Mouse (Mus musculus) brown adipose tissue, adult 24 weeks (tissue): ENCODE results near the gene Ppp1r9b. TPM values are rescaled to one million over a fixed set of nuclear protein-coding genes. Genes with fewer than 3 reads are reported as not detected.

Source experiments
- H3K27ac ChIP-seq: fragments of 200-500 bp; replicated peaks from 2 replicates; pipeline ENCODE4 v1.5.1; 2012; ENCODE audit warnings: low read depth, mild to moderate bottlenecking, low read length
- H3K4me1 ChIP-seq: fragments of 200-500 bp; 2 replicates; pipeline ENCODE4 v1.6.1; 2012; ENCODE audit warnings: low read length, mixed read lengths; ENCODE audit not compliant: control insufficient read depth, insufficient read depth, insufficient read length
- H3K4me3 ChIP-seq: fragments of 200-500 bp; 2 replicates; pipeline ENCODE4 v1.5.1; 2012; ENCODE audit warnings: low read depth, mild to moderate bottlenecking, low read length, moderate library complexity; ENCODE audit not compliant: insufficient read depth
- polyA plus RNA-seq: library from polyadenylated mRNA; stranded (reverse); fragments of >200 nt; gene quantifications from 2 replicates; pipeline ENCODE4 v1.2.4, GENCODE M21; 2012; ENCODE audit not compliant: missing spikeins, insufficient read depth, insufficient read length

Ppp1r9b gene
- polyA plus RNA-seq, 1 experiment, result 83.5 TPM

DNA sequence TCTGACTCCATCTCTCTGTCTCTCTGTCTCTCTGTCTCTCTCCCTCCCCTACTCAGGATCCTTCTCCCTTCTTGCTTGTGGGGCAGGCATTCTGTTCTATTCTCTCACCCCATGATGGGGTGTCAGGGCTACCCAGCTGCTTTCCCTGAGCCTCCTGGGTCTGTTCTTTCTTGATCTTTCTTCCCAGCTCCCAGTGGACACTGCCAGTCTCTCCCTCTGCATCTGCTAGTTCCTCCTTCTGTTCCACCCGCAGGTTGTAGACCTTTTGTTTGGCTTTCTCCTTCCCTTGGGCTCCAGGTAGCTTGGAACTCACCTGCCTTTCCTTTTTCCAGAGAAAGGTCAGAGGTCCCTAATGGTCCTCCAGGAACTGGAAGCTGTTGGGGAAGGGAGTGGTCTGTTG, 20.6 kb downstream of the Ppp1r9b start:
- peaks cover 10% of the 10 kb centered on the region; the same call in 1 of the 2 replicates for H3K4me1 ChIP-seq
- H3K27ac ChIP-seq, result no peak overlapping the region
- no peak overlapping the region for H3K4me3 ChIP-seq

DNA sequence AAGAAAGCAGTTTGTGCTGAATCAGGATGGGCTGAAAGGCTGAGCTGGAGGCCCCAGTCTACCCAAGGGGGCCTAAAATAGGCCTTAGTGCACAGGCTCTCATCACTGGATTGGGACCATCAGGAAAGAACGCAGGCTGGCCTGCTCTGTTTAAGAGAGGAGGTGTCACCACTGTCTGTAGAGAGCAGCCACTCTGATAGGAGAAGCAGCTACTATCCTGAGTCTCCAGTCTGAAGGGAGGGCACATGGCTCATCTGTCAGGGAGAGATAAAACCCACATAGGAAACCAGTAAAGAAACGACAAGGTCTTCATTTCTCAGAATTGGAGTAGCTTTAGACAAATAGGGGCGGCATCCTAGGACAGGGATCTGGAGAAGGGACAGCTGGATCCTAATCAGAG, 21.2 kb downstream of the Ppp1r9b start:
- H3K4me3 ChIP-seq, result no peak overlapping the region
- no peak overlapping the region for H3K27ac ChIP-seq

DNA sequence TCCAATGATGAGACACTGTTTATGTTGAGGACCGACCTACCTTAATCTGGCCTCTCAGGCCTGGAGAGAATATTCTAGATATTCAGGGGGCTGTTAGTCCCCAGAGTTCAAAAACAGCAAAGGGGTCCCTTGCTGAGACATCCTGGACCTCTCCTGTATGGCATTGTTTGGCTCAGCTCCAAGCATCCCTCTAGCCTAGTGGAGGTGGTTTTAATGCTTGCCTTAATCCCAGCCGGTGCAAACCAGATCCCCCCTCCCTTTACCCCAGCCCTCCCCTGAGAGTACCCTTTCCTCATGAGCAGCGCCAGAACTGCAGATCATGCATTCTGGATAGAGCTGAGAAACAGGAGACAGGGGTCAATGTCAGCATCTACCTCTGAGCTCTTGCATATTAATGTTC, 21.7 kb downstream of the Ppp1r9b start:
- H3K27ac ChIP-seq, result no peak overlapping the region
- no peak overlapping the region for H3K4me3 ChIP-seq
- peaks cover 7% of the 10 kb centered on the region; the same call in 1 of the 2 replicates for H3K4me1 ChIP-seq

More for the DNA sequence above, 21.2 kb downstream of the Ppp1r9b start:
- H3K4me1 ChIP-seq, result peaks cover 7% of the 10 kb centered on the region; the same call in 1 of the 2 replicates

DNA sequence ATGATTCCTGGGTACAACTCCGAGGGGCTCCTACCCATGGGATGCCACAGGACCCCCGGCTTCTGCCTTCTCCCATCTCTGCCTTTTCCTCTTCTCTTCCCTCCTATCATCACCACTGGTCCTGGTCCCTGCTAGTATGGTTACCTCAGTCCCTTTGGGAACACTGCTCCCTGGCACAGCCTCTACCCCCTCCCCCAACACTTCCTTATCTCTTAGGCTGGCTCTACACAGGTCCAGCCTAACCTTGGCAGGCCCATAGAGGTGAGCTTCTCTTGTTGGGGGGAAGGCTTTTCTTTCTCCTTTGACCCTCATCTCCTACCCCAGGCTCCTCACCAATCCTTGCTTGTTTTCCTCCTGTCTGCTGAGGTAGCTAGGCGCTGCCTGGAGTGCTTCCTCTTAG, 24.6 kb downstream of the Ppp1r9b start:
- H3K4me3 ChIP-seq, result no peak overlapping the region
- no peaks in the 10 kb centered on the region for H3K4me1 ChIP-seq
- no peak overlapping the region for H3K27ac ChIP-seq

DNA sequence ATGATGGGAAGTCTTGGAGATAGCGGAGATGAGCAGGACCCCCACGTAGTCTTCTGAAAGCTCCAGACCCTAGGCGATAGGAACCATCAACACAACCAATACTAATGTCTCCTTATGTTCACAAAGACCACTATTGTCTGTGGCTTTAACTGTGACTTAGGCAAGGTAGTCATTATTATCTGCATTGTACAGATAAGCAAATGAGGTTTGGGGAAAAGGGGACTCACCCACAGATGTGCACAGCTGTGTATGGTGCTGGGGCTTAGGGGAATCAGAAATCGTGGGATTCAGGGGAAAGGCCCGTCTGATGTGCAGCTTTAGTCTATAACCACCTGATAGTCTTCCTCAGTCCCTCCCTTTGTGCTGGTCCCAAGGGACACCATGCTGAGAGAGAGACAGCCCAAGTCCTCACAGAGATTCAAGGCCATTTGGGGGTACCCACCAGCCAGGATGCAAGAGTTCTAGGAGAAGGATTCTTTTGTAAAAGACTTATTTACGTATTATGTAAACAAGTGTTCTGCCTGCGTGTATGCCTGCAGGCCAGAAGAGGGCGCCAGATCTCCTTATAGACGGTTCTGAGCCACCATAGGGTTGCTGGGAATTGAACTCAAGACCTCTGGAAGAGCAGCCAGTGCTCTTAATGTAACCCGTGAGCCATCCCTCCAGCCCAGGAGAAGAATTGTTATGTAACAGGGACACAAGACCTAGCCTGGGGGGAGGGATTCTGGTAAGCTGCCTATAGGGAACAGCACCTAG, 31.6 kb downstream of the Ppp1r9b start:
- H3K27ac ChIP-seq, result no peak overlapping the region
- no peak overlapping the region for H3K4me3 ChIP-seq

DNA sequence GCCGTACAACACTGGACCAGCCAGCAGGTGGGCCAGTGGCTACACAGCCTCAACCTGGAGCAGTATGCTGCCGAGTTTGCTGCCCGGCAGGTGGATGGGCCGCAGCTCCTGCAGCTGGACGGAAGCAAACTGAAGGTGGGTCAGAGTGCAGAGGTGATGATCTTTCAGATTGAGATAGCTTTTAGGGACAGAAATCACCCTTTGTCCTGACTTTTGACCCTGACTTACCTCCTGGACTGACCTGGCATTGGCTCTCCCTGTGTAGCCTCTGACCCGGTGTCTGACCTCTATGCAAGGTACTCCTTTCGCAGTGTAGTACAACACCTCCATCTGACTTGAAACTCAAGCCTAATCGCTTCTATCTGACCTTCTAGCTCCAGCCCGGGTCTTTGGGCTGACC, 32.6 kb downstream of the Ppp1r9b start:
- H3K4me1 ChIP-seq, result no peaks in the 10 kb centered on the region
- H3K4me3 ChIP-seq, result no peak overlapping the region
- no peak overlapping the region for H3K27ac ChIP-seq

More for the DNA sequence above, 31.6 kb downstream of the Ppp1r9b start:
- no peaks in the 10 kb centered on the region for H3K4me1 ChIP-seq

DNA sequence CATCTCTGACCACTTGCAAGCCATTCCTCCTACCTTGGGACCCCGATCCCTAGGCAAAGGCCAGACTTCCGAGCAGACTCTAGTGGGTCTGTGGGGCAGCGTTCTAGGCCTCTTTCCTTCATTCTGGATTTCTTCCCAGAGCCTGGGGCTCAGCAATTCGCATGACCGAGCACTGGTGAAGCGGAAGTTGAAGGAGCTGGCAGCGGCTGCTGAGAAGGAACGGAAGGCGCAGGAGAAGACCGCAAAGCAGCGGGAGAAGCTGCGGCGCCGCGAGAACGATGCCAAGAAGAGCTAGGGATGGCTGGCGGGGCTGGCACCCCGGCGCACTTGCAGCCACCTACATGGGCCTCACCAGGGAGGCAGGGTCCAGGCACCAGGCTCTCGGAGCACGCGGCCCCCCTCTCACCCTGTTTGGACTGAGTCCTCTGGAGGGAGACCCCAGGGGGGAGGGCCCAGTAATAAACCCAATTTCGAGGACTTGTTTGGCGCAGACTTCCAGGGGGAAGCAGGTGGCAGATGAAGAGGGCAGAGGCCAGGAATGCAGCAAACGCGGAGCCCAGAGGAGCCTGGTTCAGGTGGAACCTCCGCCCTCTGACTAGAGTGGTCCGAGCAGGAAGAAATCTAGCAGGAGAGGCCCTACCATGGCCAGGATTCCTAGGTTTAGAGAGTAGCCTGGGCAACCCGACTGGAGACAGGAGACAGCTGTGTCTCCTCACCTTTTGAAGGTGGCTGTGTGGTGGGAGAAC, 33.8 kb downstream of the Ppp1r9b start:
- no peak overlapping the region for H3K4me3 ChIP-seq
- no peaks in the 10 kb centered on the region for H3K4me1 ChIP-seq
- no peak overlapping the region for H3K27ac ChIP-seq

DNA sequence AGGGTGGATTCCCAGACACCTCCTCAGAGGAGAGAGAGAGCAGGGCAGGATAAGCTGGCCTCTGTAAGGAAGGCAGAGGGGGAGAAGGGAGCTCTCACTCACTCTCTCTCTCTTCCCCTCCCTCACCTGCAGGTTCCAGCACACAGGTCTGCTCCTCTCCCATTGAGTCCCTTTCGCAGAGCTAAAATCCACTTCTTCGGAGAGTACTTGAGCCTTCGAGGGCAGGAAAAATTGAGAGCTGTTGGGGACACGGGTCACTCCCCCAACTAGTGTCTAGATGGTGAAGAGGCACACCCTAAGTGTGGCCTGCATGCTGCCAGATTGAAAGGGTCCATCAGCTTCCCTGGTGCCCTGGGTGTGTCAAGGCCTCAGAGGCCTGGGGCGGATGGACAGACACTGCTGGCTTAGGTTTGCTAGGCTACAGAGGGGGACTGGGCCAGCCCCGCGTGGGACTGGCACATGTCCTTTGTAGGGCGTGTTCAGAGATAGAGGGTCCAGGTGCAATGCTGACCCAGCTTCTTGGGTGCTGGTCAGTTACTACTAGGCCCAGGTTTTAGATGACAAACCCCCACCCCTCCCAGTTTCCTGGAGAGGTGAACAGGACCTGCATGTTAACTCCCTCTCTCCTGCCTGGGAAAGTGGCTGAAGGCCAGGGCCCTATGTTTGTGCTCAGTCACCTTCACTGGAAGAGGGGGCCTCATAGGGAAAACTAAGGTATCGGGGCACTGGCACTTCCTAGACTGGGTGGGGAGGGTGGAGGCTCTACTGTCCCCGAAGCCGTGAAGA, 34.6 kb downstream of the Ppp1r9b start:
- H3K27ac ChIP-seq, result no peak overlapping the region

DNA sequence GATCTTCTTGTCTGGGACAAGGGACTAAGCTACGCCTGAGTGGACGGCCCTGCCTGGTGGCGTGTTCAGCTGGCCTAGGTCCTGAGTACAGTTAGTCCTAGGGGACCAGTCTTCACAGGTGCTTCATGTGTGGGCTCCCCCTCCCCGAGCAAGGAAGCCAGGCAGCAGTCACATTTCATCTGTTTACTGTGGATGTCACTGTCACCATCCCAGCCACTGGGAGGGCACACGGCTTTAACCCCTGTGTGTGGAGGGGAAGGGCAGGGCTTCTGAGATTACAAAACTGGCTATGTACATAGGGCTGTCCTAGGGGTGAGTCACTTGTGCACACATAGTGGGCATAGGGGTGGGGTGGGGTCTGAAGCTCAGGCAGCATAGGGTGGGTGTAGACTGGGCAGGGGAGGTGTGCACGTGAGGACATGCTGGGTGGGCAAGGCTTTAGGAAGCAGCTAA, 35.3 kb downstream of the Ppp1r9b start:
- Histone ChIP-seq H3K4me1 (no peaks in the 10 kb centered on the region), H3K27ac (no peak overlapping the region), H3K4me3 (no peak overlapping the region)

More for the DNA sequence above, 34.6 kb downstream of the Ppp1r9b start:
- Histone ChIP-seq H3K4me1 (no peaks in the 10 kb centered on the region), H3K4me3 (no peak overlapping the region)

DNA sequence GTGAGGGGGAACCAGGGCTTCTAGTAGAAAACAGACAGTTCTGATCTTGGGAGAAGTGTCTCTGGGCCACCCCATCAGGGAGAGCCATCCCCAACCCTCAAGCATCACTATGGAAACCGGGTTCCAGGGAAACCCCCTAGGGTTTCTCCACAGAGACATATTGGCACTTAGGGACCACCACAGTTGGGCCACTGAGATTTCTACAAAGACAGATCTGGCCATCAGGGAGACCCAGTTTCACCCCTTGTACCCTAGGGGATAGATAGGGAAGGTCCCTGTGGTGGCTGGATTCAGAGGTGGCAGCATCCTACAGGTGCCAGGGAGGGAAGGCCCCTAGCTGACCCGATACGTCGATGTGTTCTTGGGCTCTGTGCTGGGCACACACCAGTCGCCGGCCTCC, 36.0 kb downstream of the Ppp1r9b start:
- Histone ChIP-seq H3K27ac (no peak overlapping the region), H3K4me3 (no peak overlapping the region), H3K4me1 (no peaks in the 10 kb centered on the region)

DNA sequence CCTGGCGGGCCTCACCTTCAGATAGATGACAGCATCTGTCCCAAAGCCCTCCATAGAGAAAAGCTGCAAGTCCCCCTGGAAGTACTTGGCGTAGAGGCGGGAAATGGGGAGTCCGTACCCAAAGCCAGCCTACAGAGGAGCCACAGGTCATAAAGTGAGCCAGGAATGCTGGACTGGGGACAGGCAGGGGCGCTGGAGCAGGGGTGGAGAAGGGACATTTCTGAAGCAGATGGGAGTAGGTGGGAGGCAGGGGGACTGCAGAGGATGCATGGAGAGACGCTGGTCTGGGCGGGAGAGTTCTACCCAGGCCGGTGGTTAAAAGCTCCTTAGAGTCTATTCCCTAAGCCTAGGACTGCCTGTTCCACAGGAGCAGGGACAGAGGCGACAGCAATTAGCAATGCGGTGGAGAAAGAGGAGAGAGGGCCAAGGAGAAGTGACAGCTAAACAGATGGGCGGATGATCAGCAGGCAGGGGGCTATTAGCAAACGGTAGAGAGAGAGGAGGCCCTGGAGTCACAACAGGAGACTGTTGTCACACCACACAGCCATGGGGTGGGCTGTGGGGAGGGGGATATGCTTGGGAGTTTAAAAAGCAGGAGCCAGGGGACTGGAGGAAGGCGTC, 37.1 kb downstream of the Ppp1r9b start:
- Histone ChIP-seq H3K4me1 (no peaks in the 10 kb centered on the region), H3K4me3 (no peak overlapping the region), H3K27ac (no peak overlapping the region)

DNA sequence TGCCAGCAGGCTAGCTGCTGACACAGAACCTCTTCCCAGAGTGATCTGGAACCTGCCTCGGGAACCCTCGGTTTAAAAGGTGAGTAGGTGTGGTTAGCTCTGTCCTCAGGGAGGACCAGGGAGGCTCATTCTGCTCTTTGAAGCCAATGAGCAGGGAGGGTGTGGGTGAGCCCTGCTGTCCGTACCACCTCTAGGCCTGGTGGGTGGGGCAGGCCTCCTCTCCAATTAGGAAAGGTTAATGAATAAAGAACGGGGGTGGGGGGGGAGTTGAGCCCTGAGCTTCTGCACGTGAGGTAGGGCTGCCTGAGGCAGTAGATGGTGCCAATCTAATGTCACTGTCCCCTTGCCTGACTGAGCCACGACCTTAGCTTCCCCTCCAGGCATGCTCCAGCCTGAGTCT, 42.1 kb downstream of the Ppp1r9b start:
- no peak overlapping the region for H3K4me3 ChIP-seq
- H3K27ac ChIP-seq, result no peak overlapping the region
- no peaks in the 10 kb centered on the region for H3K4me1 ChIP-seq

DNA sequence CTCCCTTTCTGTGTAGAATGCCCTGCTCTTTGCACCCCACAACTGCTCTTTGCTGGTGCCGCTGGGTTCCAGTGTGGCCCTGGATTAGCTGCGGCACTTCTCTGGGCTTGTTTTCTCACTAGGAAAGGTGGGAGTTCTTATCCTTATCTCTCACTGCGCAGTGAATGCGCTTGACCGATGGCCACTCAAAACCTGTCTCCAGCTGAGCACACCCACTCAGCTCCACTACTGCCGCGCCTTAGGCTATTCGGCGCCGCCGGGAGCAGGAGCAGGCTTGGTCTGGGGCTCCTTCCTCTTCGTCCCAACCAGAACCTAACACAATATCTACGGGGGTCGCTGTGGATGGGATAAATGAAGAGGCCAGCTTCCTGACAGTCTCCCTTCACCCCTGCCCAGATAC, 42.8 kb downstream of the Ppp1r9b start:
- no peak overlapping the region for H3K4me3 ChIP-seq
- H3K4me1 ChIP-seq, result peaks cover 5% of the 10 kb centered on the region
- H3K27ac ChIP-seq, result no peak overlapping the region

DNA sequence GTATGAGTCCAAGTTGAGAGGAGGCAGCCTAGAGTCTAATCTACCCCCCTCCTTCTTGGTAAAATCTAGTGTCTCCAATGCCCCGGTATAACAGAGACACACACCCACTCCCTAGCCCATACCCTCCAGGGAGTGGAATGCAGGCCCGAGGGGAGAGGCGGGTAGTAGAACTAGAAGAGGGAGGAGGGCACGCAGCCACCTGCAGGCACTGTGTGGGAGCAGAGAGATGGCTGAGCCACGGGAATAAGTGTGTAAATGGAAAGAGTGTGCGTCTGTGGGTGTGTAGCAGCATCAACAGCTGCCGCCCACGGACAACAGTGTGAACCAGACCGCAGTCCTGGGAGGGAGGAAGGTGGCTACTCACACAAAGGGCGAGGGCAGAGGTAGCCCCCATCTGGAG, 44.1 kb downstream of the Ppp1r9b start:
- Histone ChIP-seq H3K4me1 (peaks cover 8% of the 10 kb centered on the region), H3K4me3 (no peak overlapping the region), H3K27ac (no peak overlapping the region)

DNA sequence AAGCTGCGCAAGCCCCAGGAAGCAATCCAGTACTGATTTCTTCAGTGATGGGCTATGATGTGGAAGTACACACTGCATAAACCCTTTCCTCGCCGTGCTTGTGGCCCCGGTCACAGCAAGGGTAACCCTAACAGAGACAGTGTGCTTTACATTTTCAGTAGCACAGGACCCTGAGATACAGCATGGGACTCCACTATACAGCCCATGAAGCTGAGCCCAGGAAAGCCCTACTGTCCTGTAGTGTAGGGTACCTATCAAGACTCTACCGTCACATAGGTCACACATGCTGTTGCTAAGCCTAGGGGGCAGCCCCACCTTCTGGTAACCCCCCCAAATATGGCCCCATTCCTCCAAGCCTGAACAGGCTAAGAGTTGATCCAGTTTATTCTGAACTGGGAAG, 45.7 kb downstream of the Ppp1r9b start:
- no peak overlapping the region for H3K27ac ChIP-seq
- no peak overlapping the region for H3K4me3 ChIP-seq
- H3K4me1 ChIP-seq, result peaks cover 8% of the 10 kb centered on the region
